Mouse (Mus musculus) thymus, adult 2 months (tissue): ENCODE results near the gene Ldb3.

Source experiments
- CTCF ChIP-seq: fragments of 200-500 bp; IDR thresholded peaks from 2 replicates; pipeline ENCODE4 v1.5.1; 2012; ENCODE audit warnings: mild to moderate bottlenecking, control low read depth, low read length, moderate library complexity, borderline replicate concordance; ENCODE audit not compliant: control insufficient read depth, poor library complexity, insufficient read depth; ENCODE audit errors: extremely low read depth
- POLR2A ChIP-seq: fragments of 200-500 bp; IDR thresholded peaks from 2 replicates; pipeline ENCODE4 v1.6.1; 2012; ENCODE audit warnings: mild to moderate bottlenecking, low read length, control low read depth, moderate library complexity; ENCODE audit not compliant: control insufficient read depth, poor library complexity, insufficient read depth; ENCODE audit errors: extremely low read depth

GRCm38 (mm10) chr14:34618808-34619207 is 30.3 kb upstream of the Ldb3 start:
- no peak for TF ChIP-seq POLR2A
- no peak for TF ChIP-seq CTCF
